Mouse (Mus musculus): Measurements from ENCODE around the gene Arhgap10.

Arhgap10 gene
- long read RNA-seq, experiment 1, partial matches to known transcripts: 8 of 14 reads
- long read RNA-seq, experiment 1, other reads (novel, unspliced or antisense): 4 of 14 reads
- long read RNA-seq, experiment 2, partial matches to known transcripts: 9 of 13 reads
- long read RNA-seq, experiment 2, other reads (novel, unspliced or antisense): 4 of 13 reads

GRCm38 (mm10) chr8:77517301-77518200 lies at the start of gene Arhgap10:
Gene Arhgap10, minus strand, starts transcription at chr8:77517953.
- intact Hi-C loops (cut with DNase I): loop anchor here (5.0 kb wide), 2 partner anchors 35 to 95 kb away; no protein-coding TSS in a partner anchor

- intact Hi-C loops (cut with DNase I): no loop called here
These were observed 43.7 kb upstream of the Arhgap10 start for GRCm38 (mm10) chr8:77561441-77561840.

- intact Hi-C loops (cut with DNase I): loop anchor here (10.0 kb wide), 1 partner anchor 52 kb away; no protein-coding TSS in a partner anchor
These were observed 34.7 kb upstream of the Arhgap10 start for GRCm38 (mm10) chr8:77552491-77552890.

GRCm38 (mm10) chr8:77549881-77550580 lies 32.3 kb upstream of the Arhgap10 start:
- intact Hi-C loops (cut with DNase I): loop anchor here (10.0 kb wide), 1 partner anchor 55 kb away; no protein-coding TSS in a partner anchor

GRCm38 (mm10) chr8:77549121-77549706 lies 31.5 kb upstream of the Arhgap10 start, which contains the start of gene Prmt9:
Gene Prmt9, plus strand, starts transcription at chr8:77549397.
- intact Hi-C loops (cut with DNase I): no loop called here

- intact Hi-C loops (cut with DNase I): no loop called here
These were observed 27.9 kb upstream of the Arhgap10 start for GRCm38 (mm10) chr8:77545616-77546015.

GRCm38 (mm10) chr8:77544428-77544827 lies 26.7 kb upstream of the Arhgap10 start:
- intact Hi-C loops (cut with DNase I): no loop called here

- intact Hi-C loops (cut with DNase I): no loop called here
These were observed 25.5 kb upstream of the Arhgap10 start for GRCm38 (mm10) chr8:77543152-77543777.

- intact Hi-C loops (cut with DNase I): no loop called here
These were observed 20.5 kb upstream of the Arhgap10 start for GRCm38 (mm10) chr8:77538256-77538655.

GRCm38 (mm10) chr8:77536821-77537220 lies 19.1 kb upstream of the Arhgap10 start:
- intact Hi-C loops (cut with DNase I): no loop called here

GRCm38 (mm10) chr8:77535026-77535595 lies 17.4 kb upstream of the Arhgap10 start:
- intact Hi-C loops (cut with DNase I): no loop called here

GRCm38 (mm10) chr8:77534358-77534992 lies 16.7 kb upstream of the Arhgap10 start:
- intact Hi-C loops (cut with DNase I): loop anchor here (5.0 kb wide), 1 partner anchor 112 kb away; no protein-coding TSS in a partner anchor

GRCm38 (mm10) chr8:77526130-77526529 lies 8.4 kb upstream of the Arhgap10 start:
- intact Hi-C loops (cut with DNase I): no loop called here

GRCm38 (mm10) chr8:77524906-77525305 lies 7.2 kb upstream of the Arhgap10 start:
- intact Hi-C loops (cut with DNase I): no loop called here

GRCm38 (mm10) chr8:77524018-77524615 lies 6.4 kb upstream of the Arhgap10 start:
- intact Hi-C loops (cut with DNase I): no loop called here

- intact Hi-C loops (cut with DNase I): no loop called here
These were observed 5.2 kb upstream of the Arhgap10 start for GRCm38 (mm10) chr8:77522984-77523383.

GRCm38 (mm10) chr8:77521028-77521785 lies 3.5 kb upstream of the Arhgap10 start:
- intact Hi-C loops (cut with DNase I): no loop called here

GRCm38 (mm10) chr8:77520601-77521000 lies 2.8 kb upstream of the Arhgap10 start:
- intact Hi-C loops (cut with DNase I): no loop called here
